Mouse (Mus musculus): ENCODE measurements around the gene Erg.

Gene Erg

DNA sequence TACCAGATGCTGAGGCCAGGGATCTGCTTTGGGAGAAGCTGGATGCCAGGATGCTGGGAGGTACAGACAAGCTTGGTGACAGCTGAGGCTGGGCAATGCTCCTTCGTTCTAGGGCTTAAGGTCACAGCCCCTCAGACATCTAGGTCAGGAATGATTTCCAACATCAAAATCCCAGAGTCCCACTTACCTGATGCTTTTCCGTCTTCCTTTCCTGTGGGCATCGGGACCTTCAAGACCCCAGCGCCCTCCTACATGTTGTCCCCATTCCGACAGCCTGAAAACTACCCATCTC, at the start of gene Erg:
Gene Erg, minus strand, starts transcription at position 283 of the 292 bp plus-strand sequence.
- DNase-seq (ENCODE audit: low spot score in 2 of 2): no peak

- no peak for DNase-seq (ENCODE audit: low spot score in 2 of 2)
Measured at GRCm38 (mm10) chr16:95631816-95632215, 45.4 kb upstream of the Erg start.

DNA sequence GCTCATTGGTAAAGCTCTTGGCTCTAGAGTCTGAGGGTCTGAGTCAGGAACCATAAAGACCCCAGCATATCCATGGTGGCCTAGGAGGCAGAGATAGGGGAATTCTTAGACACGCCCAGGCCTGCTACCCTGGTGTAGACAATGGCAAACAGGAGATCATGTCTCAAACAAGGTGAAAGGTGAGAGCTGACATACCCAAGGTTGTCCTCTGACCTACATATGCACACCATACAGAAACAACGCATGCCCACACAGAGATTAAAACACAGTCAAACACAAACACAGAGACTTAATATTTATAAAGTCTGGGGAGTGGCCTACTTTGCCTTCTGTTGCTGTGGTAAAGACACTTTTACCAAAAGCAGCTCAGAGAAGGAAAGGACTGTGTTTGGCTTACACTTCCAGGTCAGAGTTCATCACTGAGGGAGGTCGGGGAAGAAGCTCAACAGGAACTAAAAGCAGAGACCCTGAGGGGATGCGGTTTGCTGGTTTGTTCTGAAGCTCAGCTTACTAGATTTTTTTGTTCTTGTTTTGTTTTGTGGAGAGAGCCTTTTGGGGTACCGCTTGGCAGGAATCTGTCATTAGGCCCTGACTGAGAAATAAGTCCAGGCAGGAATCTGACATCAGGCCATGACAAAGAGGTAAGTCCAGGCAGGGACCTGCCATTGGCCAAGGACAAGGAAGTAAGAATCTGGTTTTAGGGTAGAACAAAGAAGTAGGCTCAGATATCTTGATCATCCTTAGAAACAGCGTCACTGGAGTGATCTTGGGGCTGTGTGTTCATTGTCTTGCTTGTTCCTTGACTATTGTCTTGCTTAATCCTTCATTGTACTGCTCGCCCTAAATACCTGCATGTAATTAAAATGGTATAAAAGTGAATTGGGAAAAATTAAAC, 37.7 kb upstream of the Erg start:
- DNase-seq (ENCODE audit: low spot score in 2 of 2): no peak

GRCm38 (mm10) chr16:95623056-95623455, 36.7 kb upstream of the Erg start:
- DNase-seq (ENCODE audit: low spot score in 2 of 2): no peak

DNA sequence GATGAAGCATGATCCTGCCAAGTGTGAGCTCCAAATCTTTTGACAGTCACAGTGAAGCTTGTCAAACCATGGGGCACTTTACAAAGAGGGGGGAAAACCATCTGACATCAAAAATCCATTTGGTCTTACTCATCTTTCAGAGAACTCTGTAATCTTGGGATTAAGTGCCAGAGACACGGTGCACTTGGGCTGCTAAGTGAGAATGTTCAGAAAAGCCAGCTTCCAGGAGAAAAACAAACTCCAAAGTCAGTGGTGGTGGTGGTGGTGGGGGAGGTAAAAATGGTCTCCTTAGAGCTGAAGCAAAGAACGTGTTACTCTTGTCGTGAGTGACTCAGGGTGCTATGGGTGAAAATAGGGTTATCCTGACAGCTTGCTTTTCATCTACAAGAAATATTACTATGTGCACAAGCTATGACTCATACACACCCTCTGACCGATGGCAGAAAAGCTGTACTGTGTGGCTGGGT, 33.5 kb upstream of the Erg start:
- no peak for DNase-seq (ENCODE audit: low spot score in 2 of 2)

- no peak for DNase-seq (ENCODE audit: low spot score in 2 of 2)
Measured at GRCm38 (mm10) chr16:95618206-95618605, 31.8 kb upstream of the Erg start.

GRCm38 (mm10) chr16:95617720-95618119, 31.3 kb upstream of the Erg start:
- DNase-seq (ENCODE audit: low spot score in 2 of 2): no peak

- no peak for DNase-seq (ENCODE audit: low spot score in 2 of 2)
Measured at GRCm38 (mm10) chr16:95615579-95615978, 29.2 kb upstream of the Erg start.

DNA sequence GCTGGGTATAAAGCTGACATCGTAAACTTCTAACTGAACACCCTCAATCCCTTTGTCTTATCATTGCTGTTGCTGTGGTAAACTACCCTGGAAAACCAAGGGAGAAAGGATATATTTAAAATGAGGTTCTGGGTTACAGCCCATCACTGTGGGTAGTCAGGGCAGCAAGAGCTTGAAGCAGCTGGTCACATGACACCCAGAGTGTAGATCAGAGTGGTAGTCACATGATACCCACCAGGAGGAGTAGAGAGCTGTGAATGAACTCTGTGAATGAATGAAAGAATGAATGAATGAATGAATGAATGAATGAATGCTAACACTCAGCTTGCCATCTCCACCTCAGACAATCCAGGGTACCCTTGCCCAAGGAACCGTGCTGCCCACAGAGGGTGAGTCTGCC, 28.1 kb upstream of the Erg start:
- DNase-seq (ENCODE audit: low spot score in 2 of 2): no peak

GRCm38 (mm10) chr16:95611982-95612746, 25.8 kb upstream of the Erg start:
- no peak for DNase-seq (ENCODE audit: low spot score in 2 of 2)

DNA sequence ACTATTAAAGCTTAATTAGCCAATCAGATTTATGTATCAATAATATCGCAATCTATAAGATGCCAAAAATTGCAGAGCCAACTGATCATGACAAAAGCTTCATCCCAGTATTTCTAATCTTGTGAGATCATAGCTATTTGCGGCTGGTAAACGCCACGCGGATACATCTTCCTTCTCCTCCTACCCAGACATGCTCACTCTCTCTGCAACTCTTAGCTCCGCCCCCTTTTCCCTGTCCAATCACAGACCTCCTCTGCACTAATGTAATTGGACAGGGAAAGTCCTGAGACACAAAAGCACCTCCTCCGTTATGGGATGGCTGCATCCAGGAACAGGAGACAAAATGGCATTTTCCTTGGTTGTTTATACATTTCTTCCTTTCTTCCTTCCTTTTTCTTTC, 22.2 kb upstream of the Erg start:
- no peak for DNase-seq (ENCODE audit: low spot score in 2 of 2)

DNA sequence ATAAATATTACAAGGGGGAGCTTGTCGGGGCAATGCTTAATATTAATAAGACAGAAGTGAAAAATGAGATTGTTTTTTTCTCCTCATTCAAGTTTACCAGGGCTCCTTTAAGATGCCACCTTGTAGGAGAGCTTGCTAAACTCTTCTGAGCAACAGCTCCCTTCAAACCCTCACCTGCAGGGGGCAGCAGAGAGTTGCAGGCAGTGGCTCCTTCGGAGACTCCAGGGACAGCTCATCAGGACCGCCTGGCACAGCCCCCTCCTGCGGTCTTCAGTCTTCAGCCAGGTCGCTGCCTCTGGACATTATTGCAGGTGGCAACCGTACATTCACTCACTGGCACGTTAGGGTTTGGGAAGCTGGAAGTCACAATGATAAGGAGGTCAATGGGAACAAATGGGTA, 18.9 kb upstream of the Erg start:
- DNase-seq (ENCODE audit: low spot score in 2 of 2): peak; percentile 47 to 77

- no peak for DNase-seq (ENCODE audit: low spot score in 2 of 2)
Measured at GRCm38 (mm10) chr16:95602504-95602903, 16.1 kb upstream of the Erg start.

- DNase-seq (ENCODE audit: low spot score in 2 of 2): no peak
Measured at GRCm38 (mm10) chr16:95601807-95602206, 15.4 kb upstream of the Erg start.

DNA sequence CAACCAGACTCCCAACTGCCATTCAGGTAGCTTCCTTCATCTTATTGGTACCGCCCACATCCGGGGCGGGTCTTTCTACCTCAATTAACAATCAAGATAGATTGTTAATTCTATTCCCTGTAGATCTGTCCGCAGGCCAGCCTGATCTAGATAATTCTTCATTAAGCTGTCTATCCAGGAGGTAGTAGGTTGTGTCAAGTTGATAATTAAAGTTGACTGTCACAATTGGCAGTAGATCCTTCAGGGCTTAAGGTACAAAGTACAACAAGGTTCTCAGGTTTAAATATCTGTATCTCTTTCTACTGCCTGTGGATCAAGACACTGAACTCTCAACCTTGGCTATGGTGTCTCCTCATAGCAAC, 14.8 kb upstream of the Erg start:
- no peak for DNase-seq (ENCODE audit: low spot score in 2 of 2)

GRCm38 (mm10) chr16:95600572-95601218, 14.3 kb upstream of the Erg start:
- no peak for DNase-seq (ENCODE audit: low spot score in 2 of 2)

DNA sequence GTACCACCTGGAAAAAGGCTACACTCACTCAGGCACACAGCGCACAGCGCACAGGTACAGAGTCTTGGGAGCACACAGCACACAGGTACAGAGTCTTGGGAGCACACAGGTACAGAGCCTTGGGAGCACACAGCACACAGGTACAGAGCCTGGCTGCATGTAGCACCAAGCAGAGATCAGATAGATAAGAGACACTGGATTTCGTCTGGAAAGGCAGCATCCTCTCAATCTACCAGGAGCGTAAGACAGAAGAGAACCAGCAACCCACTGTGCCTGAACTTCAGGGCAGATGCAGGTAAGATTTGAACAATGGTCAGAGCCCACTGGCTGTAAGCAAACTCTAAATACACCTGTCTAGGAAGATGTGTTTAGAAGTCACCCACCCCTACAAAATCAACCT, 12.5 kb upstream of the Erg start:
- no peak for DNase-seq (ENCODE audit: low spot score in 2 of 2)

- peak; percentile 49 to 60 for DNase-seq (ENCODE audit: low spot score in 2 of 2)
Measured at GRCm38 (mm10) chr16:95597578-95597951, 11.2 kb upstream of the Erg start.

DNA sequence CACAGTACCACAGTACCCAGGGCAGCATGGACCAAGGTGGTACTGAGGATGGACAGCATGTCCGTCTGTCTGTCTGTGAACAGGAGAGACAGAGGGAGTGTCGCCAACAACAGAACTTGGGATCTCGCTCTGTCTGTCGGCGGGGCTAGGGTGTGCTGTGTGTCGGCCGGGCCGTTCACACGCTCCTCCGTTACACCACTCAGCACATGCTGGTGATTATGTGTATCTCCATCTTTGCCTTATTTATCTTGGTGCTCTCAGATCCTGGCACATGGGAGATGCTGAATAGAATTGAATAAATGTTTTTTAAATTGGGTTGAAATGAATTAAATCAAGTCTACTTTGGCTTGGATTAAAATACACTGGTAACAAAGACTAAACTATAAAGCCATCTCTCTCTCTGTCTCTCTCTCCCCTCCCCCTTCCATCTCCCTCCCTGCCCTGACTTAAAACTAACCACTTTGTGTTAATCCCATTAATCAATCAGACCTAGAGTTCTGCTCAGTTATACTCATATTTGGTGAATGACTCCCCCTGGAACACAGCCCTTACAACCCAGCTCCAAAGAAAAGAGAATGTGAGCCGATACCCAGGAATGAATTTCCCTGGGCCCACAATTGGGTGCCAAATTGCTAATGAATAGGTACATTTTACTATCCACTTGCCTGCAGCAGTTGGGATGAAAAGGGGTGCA, 10.6 kb upstream of the Erg start:
- no peak for DNase-seq (ENCODE audit: low spot score in 2 of 2)

DNA sequence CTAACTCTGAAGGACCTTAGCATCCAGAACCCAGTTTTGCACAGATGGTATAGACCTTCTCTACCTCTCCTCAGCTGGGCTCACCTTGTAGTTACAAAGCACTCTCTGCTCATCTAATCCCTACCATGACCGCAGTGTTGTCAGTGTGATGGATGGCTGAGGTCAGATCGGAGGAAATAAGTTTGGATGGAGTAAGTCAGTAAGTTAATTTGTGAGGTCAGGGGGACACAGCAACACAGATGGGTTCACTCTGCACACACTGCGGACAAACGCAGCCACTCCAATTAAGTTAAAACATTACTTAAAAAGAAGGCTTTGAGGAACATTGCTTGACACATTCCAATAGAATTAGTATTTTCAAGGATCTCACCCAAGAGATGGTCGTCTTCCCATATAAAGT, 2.5 kb upstream of the Erg start:
- no peak for DNase-seq (ENCODE audit: low spot score in 2 of 2)

DNA sequence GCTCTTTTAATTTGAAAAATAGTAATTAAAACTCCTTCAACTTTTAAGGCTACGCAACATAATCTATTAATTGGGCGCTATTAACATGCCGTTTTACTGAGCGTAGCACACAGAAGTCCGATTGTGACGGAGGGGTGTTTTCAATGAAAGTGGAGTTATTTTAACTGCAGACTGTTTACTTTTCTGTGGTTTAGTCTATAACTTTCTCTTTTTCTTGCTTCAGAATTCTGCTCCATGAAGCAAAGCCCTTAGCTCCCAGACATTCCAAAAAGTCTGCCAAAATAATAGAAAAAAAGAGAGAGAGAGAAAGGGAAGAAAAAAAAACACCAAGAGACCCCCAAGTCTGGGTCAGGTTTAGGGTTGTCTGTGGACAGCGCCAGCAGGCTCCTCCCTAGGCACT, 333 bp upstream of the Erg start:
- DNase-seq (ENCODE audit: low spot score in 2 of 2): no peak
